Mouse (Mus musculus) heart, embryonic 10.5 days (tissue): Measurements from ENCODE around the gene Kat5. TPM values are rescaled to one million over a fixed set of nuclear protein-coding genes. Genes with fewer than 3 reads are reported as not detected.
A peak's percentile ranks its signal among the peaks of the same experiment; 100 is the strongest.

Source experiments
- DNase-seq: peaks from one replicate; pipeline ENCODE4 v3.0.0-alpha.2; 2017; ENCODE audit warnings: low spot score
- H3K27ac ChIP-seq: fragments of 300-500 bp; sonication (generic); 2 replicates; pipeline ENCODE4 v1.5.1; 2016; ENCODE audit warnings: mild to moderate bottlenecking
- H3K27me3 ChIP-seq: fragments of 300-500 bp; sonication (generic); 2 replicates; pipeline ENCODE4 v1.6.1; 2016; ENCODE audit warnings: mild to moderate bottlenecking; ENCODE audit not compliant: poor library complexity, insufficient read depth, severe bottlenecking
- H3K36me3 ChIP-seq: fragments of 300-500 bp; sonication (generic); 2 replicates; pipeline ENCODE4 v1.6.1; 2016; ENCODE audit warnings: mild to moderate bottlenecking, moderate library complexity
- H3K4me1 ChIP-seq: fragments of 300-500 bp; sonication (generic); 2 replicates; pipeline ENCODE4 v1.6.1; 2016; ENCODE audit warnings: mild to moderate bottlenecking
- H3K4me3 ChIP-seq: fragments of 300-500 bp; sonication (generic); 2 replicates; pipeline ENCODE4 v1.5.1; 2016; ENCODE audit warnings: mild to moderate bottlenecking, moderate library complexity
- H3K9me3 ChIP-seq: fragments of 300-500 bp; sonication (generic); 2 replicates; pipeline ENCODE4 v1.6.1; 2016; ENCODE audit warnings: mild to moderate bottlenecking, moderate library complexity
- whole genome bisulfite sequencing: fragments of 180-500 bp; shearing (Covaris S2); methylation state at CpG from one replicate; pipeline ENCODE4 v1.1.7; 2016; 5-methylcytosine and 5-hydroxymethylcytosine counted together
- polyA plus RNA-seq: library from polyadenylated mRNA; unstranded; fragments of >200 nt; fragmentation: Nextera tagmentation; extraction: Ambion mirVana; gene quantifications from 2 replicates; pipeline ENCODE4 v1.2.1, GENCODE M21; 2016

Kat5 gene
- polyA plus RNA-seq, 1 experiment from 2014 or later, result 33.2 TPM

- Histone ChIP-seq H3K27me3 (peaks cover 7% of the 10 kb centered on the region), H3K36me3 (no peaks in the 10 kb centered on the region), H3K4me1 (peaks cover 4% of the 10 kb centered on the region; the same call in 1 of the 2 replicates), H3K9me3 (no peaks in the 10 kb centered on the region), H3K4me3 (no peak overlapping the region), H3K27ac (no peak overlapping the region)
- 75% methylated on average over 2 of the region's 2 CpGs for WGBS
- no peak for DNase-seq
Measured at GRCm38 (mm10) chr19:5581995-5582394, 28.0 kb downstream of the Kat5 start.

DNA sequence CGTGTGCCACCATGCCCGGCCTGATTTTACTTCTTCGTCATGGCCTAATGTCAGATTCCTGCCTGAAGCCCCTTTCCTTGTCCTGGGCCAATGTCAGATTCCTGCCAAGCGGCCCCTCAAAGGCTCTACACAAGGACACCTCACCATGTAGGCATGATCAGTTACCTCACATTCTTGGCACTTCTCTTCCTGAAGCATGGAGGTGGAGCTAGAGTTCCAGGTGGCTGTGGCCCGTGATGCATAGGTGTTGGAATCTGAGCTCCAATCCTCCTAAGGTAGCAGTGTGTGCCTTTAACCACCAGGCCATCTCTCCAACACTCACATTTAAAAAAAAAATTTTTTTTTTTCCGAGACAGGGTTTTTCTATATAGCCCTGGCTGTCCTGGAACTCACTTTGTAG is 29.3 kb downstream of the Kat5 start:
- 78% methylated on average over 6 of the region's 6 CpGs for WGBS
- Histone ChIP-seq H3K36me3 (no peaks in the 10 kb centered on the region), H3K4me3 (no peak overlapping the region), H3K27ac (no peak overlapping the region), H3K4me1 (peaks cover 3% of the 10 kb centered on the region; the same call in 1 of the 2 replicates), H3K9me3 (no peaks in the 10 kb centered on the region), H3K27me3 (peaks cover 7% of the 10 kb centered on the region)
- no peak for DNase-seq

DNA sequence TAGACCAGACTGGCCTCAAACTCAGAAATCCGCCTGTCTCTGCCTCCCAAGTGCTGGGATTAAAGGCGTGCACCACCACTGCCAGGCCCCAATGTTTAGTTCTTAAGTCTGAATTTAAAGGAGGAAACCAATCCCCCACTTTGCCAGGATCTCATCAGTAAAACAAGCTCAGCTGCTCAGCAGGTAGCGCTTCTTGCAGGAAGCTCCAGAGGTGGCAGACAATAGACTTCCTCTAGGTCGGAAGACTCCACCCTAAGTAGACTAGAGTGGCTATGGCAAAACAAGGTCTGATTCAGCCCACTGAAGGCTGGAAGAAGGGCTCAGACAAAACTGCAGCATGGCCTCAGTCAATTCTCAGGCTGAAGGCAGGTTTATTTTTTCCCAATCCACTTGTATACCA is 30.1 kb downstream of the Kat5 start:
- H3K27ac ChIP-seq, result no peak overlapping the region
- H3K9me3 ChIP-seq, result no peaks in the 10 kb centered on the region
- no peak for DNase-seq
- 69% methylated on average over 4 of the region's 4 CpGs for WGBS
- no peak overlapping the region for H3K4me3 ChIP-seq
- no peaks in the 10 kb centered on the region for H3K36me3 ChIP-seq
- no peaks in the 10 kb centered on the region for H3K4me1 ChIP-seq
- H3K27me3 ChIP-seq, result peaks cover 3% of the 10 kb centered on the region

- WGBS, result 89% methylated on average over 1 of the region's 1 CpGs
- Histone ChIP-seq H3K9me3 (no peaks in the 10 kb centered on the region), H3K27me3 (peaks cover 11% of the 10 kb centered on the region), H3K4me3 (no peak overlapping the region), H3K36me3 (peaks cover 9% of the 10 kb centered on the region; the same call in 1 of the 2 replicates), H3K27ac (no peak overlapping the region), H3K4me1 (no peaks in the 10 kb centered on the region)
- no peak for DNase-seq
Measured at GRCm38 (mm10) chr19:5575336-5575735, 34.7 kb downstream of the Kat5 start.

- no peak for DNase-seq
- Histone ChIP-seq H3K4me3 (no peak overlapping the region), H3K27ac (no peak overlapping the region), H3K4me1 (peaks cover 16% of the 10 kb centered on the region), H3K27me3 (peaks cover 25% of the 10 kb centered on the region), H3K36me3 (peaks cover 17% of the 10 kb centered on the region), H3K9me3 (no peaks in the 10 kb centered on the region)
- WGBS, result 81% methylated on average over 19 of the region's 19 CpGs
Measured at GRCm38 (mm10) chr19:5572331-5573125, 37.5 kb downstream of the Kat5 start.

DNA sequence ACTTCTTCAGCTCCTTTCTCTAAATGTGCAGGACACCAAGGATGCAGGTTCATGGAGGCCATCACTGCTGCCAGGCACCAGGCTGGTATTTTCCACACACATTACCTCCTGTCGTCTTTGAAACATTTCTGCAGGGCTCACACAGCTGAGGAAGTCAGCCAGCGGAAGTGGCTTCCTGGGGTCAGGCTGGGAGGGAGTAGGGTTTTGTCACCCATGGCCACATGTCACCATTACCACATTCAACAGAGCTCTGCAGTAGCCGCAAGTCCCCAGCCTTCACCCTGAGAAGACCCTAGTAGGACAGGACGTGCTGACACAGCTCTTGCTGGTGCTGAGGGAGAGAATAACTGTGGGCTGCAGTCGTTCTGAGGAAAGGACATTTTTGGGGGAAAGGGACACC is 38.2 kb downstream of the Kat5 start:
- no peak overlapping the region for H3K4me3 ChIP-seq
- no peak for DNase-seq
- peaks cover 17% of the 10 kb centered on the region for H3K36me3 ChIP-seq
- no peaks in the 10 kb centered on the region for H3K9me3 ChIP-seq
- peaks cover 23% of the 10 kb centered on the region for H3K4me1 ChIP-seq
- peaks cover 29% of the 10 kb centered on the region for H3K27me3 ChIP-seq
- WGBS, result 69% methylated on average over 5 of the region's 5 CpGs
- no peak overlapping the region for H3K27ac ChIP-seq

DNA sequence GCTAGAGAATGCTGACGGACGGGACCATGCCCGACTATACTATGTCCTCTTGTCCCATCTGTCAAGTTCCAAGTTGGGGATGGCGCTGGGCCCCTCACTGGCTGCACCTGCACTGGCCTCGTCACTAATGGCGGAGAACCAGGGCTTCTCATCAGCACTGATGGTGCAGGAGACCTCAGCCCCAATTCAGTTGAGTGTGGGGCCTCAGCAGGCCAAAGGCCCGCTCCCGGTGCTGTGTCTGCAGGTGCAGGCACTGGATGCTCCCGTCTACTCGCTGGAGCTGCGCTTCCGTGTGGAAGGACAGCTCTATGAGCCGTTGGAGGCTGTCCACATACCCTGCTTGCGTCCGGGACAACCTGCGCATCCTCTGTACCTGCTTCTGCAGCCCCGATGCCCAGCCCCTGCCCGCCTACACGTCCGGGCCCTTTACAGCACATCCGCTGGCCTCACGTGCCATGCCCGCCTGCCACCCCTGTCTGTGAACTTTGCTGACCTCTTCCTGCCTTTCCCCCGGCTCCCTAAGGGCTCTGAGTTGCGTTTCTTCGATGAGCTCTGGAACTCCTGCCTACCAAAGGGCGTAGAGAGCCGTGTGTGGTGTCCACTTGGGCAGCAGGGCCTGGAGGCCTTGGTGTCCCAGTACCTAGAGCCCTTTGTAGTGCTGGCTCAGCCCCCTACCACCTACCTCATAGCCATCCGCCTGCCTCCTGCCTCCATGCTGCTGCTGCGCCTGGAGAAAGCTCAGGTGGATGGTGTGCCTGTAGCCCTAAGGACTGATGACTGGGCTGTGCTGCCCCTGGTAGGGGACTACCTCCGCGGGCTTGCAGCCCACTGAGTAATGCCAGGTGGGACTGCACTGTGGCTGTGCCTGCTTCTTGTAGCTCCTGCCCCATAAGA is 39.4 kb downstream of the Kat5 start:
- H3K4me1 ChIP-seq, result peaks cover 25% of the 10 kb centered on the region
- 0 out of 2 replicates have a peak overlapping the region, but pooled peaks have one; percentile 29 for H3K27ac ChIP-seq
- DNase-seq, result no peak
- no peak overlapping the region for H3K4me3 ChIP-seq
- peaks cover 41% of the 10 kb centered on the region for H3K27me3 ChIP-seq
- H3K36me3 ChIP-seq, result peaks cover 17% of the 10 kb centered on the region
- H3K9me3 ChIP-seq, result no peaks in the 10 kb centered on the region
- 81% methylated on average over 32 of the region's 32 CpGs for WGBS

- peaks cover 17% of the 10 kb centered on the region for H3K36me3 ChIP-seq
- H3K27me3 ChIP-seq, result peaks cover 52% of the 10 kb centered on the region
- no peak overlapping the region for H3K4me3 ChIP-seq
- no peaks in the 10 kb centered on the region for H3K9me3 ChIP-seq
- no peak overlapping the region for H3K27ac ChIP-seq
- DNase-seq, result no peak
- H3K4me1 ChIP-seq, result peaks cover 25% of the 10 kb centered on the region
- WGBS, result 85% methylated on average over 10 of the region's 10 CpGs
Measured at GRCm38 (mm10) chr19:5569521-5569920, 40.5 kb downstream of the Kat5 start.

DNA sequence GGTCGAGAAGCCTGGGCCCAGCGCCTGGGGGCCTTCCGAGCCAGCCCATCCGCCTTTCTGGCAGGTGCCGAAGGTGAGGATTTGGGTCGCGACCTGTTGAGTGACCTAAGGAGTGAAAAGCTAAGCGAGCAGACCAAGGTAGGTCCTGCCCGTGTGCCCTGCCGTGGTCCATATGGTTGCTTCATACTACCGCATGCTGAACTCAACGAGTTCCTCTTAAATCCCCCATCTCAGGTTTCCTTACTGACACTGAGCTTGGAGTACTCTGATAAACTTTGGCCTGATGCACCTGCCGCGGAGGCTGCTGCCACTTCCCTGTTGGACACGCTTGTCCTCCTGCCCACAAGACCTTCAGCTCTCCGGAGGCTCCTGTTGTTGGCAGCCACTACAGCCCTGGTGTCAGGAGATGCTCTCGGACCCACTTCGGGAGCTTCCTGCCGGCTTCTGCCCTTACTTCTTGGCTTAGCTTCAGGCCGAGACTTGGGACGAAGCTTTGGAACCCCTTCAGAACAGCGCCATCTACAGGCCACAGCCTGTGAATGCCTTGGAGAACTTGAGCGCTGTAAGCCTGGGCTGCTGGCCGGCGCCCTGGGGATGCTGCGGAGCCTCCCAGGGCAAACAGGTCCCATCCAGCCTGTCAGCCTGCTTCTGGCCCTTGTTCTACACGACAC is 41.4 kb downstream of the Kat5 start:
- peaks cover 17% of the 10 kb centered on the region for H3K36me3 ChIP-seq
- DNase-seq, result peak; percentile 93
- H3K4me1 ChIP-seq, result peaks cover 25% of the 10 kb centered on the region
- H3K27ac ChIP-seq, result peak overlapping the region; percentile 91
- H3K27me3 ChIP-seq, result peaks cover 61% of the 10 kb centered on the region
- H3K4me3 ChIP-seq, result peak overlapping the region; percentile 93
- WGBS, result 9% methylated on average over 27 of the region's 27 CpGs
- H3K9me3 ChIP-seq, result no peaks in the 10 kb centered on the region

DNA sequence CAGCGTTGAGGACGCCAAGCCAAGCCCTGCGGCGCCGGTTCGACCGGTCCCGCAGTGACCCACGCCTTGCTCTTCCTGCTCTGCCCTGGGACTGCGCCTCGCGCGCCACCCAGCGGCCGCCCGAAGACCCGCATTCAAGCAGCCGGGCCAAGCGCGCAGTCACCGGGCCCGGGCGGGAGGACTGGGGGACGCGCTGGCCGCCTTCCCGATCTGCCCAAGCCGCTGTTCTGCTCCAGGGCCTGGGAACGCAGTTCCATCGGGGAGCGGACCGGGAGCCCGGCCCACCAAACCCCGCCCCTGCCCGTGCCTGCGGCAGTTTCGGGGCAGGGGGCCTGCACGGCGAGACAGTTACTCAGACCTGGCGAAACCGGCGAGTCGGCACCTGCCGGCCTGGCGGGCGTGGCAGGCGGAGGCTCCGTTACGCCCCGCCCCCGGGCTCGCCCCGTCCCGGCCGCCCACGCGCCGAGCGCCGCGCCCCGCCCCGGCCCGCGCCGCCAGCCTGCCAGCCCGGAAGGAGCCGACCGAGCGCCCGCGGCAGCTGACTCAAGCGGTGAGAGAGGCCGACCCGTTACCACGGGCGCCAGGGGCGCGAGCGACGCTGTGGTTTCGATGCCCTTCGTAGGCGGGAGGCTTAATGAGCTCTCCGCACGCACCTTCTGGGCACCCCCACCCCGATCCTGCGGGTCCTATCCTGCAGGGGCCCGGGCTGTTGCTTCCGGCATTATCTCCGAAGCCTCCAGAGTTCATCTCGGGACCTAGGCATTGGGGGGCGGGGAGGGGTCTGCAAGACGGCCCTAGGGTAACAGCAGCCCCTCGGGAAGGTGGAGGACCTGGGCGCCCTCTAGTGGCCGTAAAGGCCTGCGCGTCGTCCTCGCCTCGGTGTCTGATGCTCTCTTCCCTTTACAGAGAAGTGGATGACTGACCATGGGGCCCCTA is 42.2 kb downstream of the Kat5 start, which contains the start of gene Ap5b1:
Gene Ap5b1, plus strand, starts transcription at position 492 of the 936 bp plus-strand sequence.
- DNase-seq, result peak; percentile 95
- H3K36me3 ChIP-seq, result peaks cover 17% of the 10 kb centered on the region
- H3K4me1 ChIP-seq, result peaks cover 25% of the 10 kb centered on the region
- peak within 1 kb of the TSS; percentile 93 for H3K4me3 ChIP-seq
- H3K27me3 ChIP-seq, result peaks cover 69% of the 10 kb centered on the region
- no peaks in the 10 kb centered on the region for H3K9me3 ChIP-seq
- peak within 1 kb of the TSS; percentile 91 for H3K27ac ChIP-seq
- WGBS, result under 1% methylated on average over 102 of the region's 102 CpGs

DNA sequence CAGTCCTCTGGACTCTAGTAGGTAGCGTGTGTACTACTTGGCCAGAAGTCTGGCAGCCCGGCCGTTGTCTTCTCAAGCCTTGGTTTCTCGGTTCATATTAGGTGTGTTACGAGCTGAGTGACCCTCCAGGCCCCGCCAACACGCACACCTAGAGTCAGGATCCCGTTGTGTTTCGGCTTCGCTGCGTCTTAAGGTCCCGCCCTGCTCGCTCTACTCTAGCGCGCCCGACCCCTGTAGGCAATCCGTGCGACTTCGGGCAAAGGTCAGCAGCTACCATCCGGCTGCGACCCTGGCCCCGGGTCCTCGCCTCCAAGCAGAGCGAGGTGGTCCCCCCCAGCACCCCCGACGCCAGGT is 42.9 kb downstream of the Kat5 start:
- H3K4me3 ChIP-seq, result peak overlapping the region; percentile 93
- 1% methylated on average over 26 of the region's 26 CpGs for WGBS
- peak overlapping the region; percentile 91 for H3K27ac ChIP-seq
- H3K4me1 ChIP-seq, result peaks cover 25% of the 10 kb centered on the region
- H3K36me3 ChIP-seq, result peaks cover 17% of the 10 kb centered on the region
- H3K9me3 ChIP-seq, result no peaks in the 10 kb centered on the region
- DNase-seq, result no peak
- peaks cover 75% of the 10 kb centered on the region for H3K27me3 ChIP-seq

DNA sequence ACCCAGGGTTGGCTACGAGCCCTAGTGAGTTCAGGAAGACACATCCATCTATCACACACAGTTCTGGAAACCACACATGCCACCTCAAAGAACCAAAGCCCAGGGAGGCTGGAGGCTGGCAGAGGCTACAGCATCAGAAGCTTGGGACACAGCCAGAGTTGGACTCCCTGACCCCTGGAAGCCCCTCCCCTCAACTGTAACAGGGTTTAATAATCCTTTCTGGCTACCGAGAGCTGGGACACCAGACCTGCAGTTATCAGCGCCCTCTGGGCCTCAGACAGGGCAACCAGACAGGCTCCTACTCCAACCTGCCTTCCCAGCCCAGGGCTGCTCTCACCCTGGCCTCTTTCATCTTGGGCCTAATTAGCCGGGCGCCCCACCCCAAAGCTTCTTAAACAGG is 43.7 kb downstream of the Kat5 start:
- Histone ChIP-seq H3K9me3 (no peaks in the 10 kb centered on the region), H3K36me3 (peaks cover 17% of the 10 kb centered on the region), H3K27me3 (peaks cover 83% of the 10 kb centered on the region), H3K4me1 (peaks cover 25% of the 10 kb centered on the region), H3K27ac (no peak overlapping the region), H3K4me3 (no peak overlapping the region)
- no peak for DNase-seq
- 53% methylated on average over 5 of the region's 5 CpGs for whole genome bisulfite sequencing
